Mouse (Mus musculus) heart, adult 8-10 months (tissue): ENCODE data around the gene Eng. TPM values are rescaled to one million over a fixed set of nuclear protein-coding genes. Genes with fewer than 3 reads are reported as not detected.

Experiments used
- DNase-seq: peaks from one replicate; pipeline ENCODE4 v3.0.0; 2022; ENCODE audit warnings: low spot score
- total RNA-seq, 4 experiments: library from RNA; stranded (reverse); gene quantifications; 2 replicates each; pipeline ENCODE4 v1.2.4; 2022

Eng gene
- total RNA-seq, 4 experiments from 2014 or later, result 111 to 143 (median 126) TPM

DNA sequence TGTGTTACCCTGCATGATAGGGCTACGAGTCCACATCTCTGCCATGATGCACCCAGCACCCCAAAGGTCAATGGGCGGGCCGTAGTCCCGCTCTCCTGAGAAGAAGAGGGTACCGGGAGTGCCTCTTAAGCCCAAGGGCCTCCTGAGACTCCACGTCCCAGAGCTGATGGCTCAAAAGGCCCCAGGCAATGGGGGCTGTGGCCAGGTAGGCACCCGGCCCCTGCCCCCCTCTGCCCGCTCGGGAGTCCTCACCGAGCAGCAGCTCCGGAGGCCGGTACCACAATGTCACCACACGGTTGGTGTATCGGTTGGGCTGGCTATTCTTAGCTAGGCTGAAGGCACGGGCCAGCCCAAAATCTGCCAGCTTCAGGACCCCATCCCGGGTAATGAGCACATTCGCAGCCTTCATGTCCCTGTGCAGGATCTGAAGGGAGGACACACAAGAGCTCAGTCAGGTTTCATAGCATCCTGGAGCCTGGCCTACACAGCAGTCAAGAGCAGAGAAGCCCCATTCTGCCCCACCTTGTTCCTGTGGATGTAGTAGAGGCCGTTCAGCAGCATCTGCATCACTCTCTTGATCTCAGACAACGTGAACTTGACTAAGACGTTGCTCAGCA lies 63.2 kb downstream of the Eng start:
- DNase-seq, result no peak

DNA sequence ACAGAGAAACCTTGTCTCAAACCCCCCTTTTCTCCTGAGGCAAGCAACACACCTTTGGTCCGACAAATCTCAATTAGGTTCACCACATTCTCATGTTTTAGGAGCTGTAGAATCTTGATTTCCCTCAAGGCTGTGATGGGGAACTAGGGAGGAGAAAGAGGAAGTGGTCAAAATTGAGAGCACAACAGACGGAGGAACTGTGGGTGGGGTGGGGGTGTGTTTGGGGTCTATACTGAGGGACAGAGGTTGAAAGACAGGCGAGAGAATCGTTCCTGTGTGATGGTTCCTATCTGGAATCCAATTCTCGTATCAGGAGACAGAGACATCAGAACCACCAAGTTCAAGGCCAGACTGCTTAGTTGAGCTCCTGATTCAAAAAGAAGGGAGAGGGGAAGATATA lies 64.0 kb downstream of the Eng start:
- no peak for DNase-seq

DNA sequence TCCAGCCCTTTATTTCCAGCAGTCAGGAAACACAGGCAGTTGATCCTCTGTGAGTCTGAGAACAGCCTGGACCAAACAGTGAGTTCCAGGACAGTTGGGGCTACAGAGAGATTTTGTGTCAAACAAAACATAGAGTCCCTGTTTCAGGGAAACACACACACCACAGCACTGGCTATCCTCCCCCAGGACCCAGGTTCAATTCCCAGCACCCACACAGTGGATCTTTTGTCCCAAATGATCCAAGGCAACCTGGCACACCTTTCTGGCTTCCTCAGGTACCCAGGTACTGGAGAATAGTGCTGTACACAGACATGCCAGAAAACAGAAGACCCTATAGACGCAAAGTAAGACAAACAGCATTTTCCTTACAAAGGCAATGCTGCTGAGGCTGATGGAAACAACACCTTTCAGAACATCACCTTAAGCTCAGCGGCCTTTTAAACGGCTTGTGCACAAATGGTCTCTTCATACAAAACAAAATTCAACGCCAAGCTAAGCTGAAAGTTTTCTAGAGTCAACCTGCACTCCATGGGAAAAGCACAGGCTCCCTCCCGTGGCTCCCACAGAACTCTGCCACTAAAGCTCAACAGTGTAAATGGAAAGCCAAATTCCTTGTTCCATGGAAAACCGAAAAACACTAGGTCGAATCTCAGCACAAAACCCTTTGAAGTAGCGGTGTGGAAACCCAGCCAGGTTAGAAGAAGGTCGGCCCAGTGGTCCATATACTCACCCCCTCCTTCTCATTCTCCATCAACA lies 65.1 kb downstream of the Eng start:
- no peak for DNase-seq

DNA sequence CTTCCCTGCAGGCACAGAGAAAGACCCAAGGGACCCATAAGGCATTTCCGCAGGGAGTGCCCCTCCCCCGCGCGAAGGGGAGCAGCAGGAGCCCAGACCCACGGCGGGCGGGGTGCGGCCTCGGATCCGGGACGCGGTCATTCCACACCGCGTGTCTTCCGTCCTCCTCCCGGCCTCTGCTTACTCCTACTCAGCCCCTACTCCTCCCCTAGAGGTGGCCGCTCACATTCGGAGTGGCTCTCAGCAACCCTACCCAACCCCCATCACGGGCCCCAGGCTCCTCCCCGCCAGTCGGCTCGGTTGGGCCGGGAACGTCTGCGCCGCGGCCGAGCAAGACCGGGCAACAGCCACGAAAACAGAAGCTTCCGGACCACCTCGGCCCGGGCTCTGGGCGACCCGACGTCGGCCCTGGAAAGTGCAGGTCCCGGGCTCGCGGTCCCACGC lies 65.7 kb downstream of the Eng start:
- DNase-seq, result peak; percentile 84

DNA sequence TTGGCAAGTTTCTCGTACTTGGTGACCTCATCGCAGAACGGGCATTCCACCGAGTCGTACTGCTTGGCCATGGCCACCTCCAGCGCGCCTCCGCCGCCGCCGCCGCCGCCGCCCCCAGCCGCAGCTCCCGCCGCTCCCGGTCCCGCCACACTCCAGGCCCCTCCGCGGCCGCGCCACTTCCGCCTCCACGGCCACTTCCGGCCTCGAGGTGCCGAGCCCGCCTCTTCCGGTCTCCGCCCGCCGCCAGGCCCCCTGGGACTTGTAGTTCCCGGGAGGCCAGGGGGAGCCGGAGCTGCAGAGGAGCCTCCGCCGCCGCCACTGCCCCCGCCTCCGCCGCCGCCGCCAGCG lies 66.2 kb downstream of the Eng start:
- peak; percentile 93 for DNase-seq

DNA sequence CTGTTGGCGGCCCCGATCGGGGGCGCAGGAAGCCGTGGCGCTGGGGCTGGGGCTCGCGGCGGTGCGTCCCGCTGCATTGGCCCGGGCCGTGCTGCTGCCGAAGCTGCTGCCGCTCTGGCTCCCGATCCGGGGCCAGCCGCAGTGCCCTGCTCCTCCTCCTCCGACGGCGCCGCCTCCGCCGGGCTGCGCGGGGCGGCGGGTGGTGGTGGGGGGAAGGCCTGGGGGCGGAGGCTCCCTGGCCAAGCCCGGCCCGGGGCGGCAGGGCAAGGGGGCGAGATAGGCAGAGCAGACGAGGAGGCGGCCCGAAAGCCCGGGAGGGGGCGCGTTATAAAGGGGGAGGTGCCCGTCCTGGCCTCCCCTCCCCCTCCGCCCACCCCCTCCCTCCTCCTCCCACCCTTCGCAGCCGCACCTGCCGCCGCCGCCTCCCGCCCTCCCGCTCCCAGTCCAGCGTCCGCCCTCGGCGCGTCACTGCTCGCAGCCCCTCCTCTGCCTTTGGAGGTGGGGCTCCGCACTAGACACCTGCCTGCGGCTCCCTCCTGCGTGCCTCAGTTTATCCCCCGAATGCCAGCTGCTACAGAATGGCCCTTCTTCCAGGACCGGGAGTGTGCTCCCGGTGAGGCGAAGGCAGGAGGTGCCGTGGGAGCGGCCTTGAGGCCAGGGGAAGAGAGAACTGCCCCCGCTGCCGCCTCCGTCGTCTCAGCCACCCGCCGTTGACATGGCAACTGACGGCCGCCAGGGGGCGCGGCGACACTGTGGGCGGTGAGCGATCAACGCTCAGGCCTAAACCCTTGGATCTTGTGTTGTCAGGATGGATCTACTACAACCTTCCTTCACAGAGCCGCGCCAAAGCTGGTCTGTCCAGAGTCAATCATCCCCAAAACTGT lies 66.8 kb downstream of the Eng start, which contains the start of gene Cdk9:
Gene Cdk9 (minus strand): TSS at position 143 of the 884 bp plus-strand sequence.
- DNase-seq, result peak; percentile 92

DNA sequence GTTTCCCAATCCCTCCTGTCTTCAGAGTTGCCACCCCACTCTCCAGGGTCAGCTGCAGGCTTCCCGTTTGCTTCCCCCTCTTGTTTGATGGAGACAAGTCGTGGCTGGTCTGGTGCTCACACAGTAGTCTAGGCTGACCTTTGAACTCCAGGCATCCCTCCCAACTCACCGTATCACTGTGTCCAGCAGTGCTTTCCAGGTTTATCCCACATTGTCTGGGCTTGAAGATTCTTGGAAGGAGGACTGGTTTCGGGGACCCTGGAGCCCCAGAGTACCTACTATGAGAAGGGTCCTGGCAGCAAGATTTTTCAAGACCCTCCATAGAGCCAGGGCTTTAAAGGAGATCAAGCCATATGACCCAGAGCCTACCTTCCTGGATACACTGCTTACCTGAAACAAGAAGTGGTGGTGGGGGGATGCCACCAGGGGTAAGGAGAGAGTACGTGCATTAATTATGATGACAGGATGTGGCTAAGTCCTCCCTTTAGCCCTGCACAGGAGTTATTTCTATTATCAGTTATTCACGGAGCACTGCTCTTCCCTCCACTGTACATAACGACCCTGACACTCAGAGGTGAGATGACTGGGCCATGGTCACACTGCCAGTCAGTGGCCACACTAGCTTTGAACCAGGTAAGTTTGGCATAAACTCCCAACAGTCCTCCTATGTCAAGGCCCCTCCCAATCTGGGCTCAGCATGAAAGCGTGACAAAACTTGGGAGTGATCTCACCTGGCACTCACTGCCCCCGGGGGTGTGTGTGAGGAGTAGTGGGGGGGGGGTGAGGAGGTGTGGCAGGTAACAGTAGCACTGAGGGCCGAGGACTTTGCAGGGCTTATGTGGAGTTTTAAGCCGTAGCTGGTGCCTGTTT lies 68.0 kb downstream of the Eng start:
- no peak for DNase-seq

DNA sequence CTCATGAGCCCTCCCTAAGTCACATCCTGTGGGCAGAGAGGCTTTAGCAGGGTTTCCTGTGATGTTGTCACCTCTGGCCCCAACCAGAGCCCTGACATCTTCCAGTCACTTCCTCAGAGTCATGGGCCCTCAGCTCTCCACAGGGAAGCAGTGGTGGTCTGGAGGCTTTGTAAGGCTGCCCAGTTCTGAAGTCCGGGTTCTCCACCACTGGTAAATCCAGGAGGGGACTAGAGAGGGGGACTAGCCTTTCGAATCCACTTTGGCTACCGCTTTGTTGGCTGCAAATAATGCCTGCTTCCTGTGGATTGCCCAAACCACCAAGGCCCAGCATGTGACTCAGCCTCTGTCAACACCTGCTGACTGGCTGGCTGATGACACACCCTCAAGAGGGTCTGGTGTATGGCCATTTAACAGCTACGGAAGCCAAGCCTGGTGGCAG lies 68.6 kb downstream of the Eng start:
- DNase-seq, result no peak

DNA sequence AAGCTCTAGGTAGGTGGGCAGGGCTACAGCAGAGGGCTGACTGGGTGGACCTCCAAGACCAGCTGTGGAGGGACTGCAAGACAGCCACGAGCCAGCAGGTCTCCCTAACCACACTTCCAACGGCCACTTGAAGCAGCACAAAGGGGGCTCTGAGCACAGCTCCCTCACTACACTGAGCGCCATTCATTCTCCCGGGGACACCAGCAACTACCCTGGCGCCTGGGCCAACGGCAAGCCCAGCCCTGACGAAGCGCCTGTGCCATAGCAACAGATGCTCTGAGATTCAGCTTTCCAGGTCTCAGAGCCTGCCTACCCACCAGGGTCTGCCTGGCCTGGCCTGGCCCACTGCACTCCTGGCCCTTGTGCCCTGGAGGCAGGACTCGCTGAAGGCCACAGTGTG lies 72.4 kb downstream of the Eng start:
- DNase-seq, result no peak

DNA sequence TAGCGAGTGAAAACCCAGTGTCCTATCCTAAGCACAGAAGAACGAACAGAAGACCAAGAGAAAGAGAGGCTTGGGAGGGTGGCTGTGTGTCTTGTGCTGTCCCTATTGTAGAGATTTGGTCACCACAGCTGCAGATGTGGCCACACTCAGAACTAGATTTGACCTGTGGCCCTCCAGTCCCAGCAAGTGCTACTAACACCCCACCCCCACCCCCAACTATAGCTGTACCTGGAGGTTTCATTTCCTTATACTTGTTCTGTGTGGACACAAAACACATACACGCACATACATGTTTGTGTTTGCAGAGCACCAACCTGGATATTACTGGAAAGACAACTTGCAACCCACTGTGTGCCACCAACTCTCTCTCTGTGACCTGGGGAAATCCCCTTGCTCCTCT lies 73.7 kb downstream of the Eng start:
- no peak for DNase-seq

DNA sequence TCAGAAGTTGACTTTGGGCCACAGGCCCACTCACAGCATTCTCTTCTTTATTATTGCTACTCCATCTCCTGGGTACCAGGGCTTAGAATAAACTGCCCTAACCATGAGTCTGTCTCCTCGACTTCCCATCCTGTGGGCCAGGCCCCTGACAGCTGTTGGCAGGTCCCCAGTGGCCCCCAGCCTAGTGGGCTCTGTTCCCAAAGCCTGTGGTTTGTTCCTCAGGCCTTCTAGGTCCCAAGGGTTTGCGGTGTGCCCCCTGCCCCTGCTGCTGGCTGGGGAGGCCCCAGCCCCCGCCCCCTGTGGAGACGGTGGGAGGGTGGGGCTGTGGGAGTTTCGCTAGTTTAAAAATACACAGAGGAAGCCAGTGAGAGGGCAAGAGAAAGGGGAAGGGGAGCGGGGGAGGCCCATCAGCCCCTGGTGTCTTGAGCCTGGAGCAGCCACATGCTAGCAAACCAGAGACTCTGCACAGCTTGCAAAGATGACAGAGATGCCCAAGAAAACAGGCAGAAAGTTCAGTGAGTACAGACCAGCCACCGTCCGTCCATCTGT lies 74.4 kb downstream of the Eng start, which contains the start of gene Sh2d3c:
Gene Sh2d3c (plus strand): TSS at position 375 of the 549 bp plus-strand sequence.
- no peak for DNase-seq

DNA sequence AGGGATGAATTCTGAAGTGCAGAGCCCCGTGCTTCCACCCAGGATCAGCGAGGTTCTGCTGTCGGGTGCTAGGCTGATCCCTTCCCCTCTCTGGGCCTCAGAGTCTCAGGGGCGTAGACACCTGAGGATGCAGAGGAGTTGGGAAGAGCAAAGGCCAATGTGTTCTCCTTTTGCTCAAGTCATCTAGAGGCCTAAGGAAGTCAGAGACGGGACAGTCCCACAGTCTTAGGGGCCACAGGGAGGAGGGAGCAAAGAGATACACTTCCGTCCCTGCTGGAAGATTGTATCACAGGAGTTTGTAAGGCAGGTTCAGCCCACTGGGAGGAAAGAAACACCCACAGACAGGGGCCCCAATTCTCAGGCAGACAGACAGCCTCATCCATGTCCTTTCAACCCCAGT lies 75.7 kb downstream of the Eng start:
- no peak for DNase-seq

DNA sequence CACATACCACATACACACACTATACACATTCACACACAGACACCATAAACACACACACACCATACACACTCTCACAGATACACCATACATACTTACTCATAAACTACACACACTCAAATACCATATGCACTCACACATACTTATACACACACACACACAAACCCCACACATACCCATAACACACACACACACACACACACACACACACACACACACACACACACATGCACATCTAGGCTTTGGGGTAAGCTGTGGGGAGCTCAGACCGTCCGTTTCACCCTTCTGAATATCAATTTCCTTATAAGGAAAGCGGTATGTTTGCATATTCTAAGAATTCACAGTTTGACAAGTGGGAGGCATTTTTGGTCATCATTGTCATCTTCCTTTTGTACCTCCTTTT lies 76.2 kb downstream of the Eng start:
- DNase-seq, result no peak

DNA sequence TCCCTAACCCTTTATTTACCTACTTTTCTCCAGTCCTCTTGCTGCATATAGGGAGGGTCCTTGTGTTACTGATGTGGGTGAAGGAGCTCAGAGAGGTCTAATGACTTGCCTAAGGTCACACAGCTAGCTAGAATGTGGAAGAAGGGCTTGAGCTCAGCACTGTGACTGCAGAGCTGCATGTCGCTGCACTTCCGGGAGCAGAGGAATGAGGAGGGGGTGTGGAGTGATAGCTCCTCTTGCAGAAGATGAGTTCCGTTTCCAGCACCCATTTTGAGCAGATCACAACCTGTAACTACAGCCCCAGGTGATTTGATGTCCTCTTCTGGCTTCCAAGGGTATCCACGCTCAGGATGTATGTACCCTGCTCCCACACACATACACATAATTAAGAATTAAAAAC lies 77.8 kb downstream of the Eng start:
- DNase-seq, result no peak

DNA sequence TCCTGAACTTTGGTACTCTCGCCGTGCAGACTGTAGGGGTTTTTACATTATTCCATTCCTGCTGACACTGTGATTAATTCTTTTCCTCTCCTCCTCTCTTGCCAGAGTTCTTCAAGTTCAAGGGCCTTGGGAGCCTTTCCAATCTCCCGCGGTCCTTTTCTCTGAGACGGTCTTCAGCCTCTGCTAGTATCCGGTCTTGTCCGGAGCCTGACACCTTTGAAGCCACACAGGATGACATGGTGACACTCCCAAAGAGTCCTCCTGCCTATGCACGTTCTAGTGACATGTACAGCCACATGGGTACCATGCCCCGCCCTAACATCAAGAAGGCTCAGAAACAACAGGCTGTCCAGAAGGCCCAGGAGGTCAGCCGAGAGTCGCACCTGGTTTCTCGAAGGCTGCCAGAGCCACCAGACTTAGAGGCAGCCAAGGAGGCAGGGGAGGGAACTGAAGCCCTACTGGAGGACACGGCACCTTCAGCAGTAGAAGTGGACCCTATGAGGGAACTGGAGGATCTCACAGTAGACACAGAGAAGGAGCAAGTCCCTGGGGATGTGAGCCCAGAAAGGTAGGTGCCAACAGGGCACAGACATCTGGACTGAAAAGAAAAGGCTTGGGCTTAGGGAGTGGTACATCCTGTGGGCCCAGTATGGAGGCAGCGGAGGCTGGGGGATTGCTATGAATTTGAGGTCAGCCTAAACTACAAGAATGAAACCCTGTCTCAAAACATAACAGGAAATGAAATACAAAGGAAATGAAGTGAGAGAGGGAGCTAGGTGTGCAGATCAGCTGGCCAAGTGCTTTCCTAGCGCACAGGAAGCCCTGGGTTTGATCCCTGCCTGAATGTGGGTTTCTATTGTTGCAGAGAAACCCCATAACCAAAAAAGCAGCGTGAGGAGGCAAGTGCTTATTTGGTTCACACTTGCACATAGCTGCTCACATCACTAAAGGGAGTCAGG lies 78.7 kb downstream of the Eng start:
- no peak for DNase-seq

DNA sequence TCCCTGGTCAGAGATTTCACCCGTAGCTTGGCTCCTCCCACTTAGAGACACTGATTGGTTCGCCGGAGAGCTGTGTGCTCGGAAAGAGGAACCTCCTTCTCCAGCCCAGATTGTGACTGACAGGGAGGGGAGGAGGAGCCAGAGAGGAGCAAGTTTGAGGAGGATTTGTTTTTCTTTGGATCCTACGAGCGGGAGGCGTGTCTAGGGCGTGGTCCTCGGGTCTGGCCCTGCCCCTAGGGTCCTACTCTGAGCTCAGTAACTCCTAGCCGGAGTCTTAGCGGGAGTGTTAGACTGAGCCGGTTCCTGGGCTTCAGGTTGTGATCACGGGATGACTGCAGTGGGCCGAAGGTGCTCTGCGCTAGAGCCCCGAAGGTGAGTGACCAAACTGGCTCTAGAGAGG lies 81.0 kb downstream of the Eng start:
- peak; percentile 97 for DNase-seq

DNA sequence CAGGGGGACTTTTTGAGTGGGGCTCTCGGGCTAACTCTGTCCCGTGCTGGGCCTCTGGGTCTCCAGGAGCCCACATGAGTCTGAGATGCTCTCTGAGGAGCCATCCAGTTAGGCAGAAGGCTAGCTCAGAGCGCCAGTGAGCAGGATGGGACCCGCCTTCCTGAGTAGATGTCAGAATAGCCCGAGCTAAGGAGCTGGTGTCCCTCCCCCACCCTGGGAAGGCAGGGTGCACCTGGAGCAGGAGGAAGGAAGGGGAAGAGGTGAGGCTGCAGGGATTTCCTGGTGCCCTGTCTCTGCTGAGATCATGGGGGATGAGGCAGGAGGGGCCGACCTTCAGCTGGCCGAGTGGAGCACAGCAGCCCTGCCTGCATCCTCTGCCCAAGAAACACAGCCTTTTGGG lies 82.1 kb downstream of the Eng start:
- DNase-seq, result peak; percentile 85

DNA sequence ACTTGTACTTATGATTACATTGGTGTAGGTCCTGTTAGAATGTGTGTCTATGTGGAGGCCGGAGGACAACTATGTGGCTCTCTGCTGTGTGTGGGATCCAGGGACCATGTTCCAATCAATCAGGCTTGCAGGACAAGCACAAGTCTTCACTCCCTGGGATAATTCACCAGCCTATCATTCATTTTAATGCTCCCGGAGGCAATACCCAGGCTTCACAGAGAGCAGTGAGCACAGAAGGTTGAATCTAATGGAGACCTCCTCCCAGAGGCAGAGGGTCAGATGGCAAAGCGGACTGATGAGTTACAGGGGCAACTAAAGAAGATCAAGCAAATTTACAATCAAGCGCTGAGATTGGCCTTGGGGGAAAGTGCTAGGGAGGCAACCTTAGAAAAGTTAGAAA lies 83.2 kb downstream of the Eng start:
- no peak for DNase-seq

DNA sequence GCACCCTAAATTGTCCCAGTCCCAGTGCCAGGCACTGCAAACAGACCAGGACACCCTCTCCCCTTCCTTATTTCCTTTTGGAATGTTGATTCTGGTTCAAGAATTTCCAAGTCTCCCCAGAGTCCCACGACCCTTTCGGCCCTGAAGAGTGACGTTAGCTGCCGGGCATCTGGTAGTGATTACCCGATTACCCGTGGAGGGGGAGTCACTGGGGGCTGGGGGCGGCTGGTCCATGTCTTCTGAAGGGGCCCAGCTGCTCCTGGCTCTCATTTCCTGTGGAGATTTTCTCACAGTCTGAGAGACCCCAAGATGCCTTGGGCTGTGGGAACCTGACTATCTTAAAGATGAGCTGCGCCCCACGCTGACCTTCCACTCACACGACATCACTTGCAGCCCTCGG lies 84.5 kb downstream of the Eng start:
- DNase-seq, result no peak

DNA sequence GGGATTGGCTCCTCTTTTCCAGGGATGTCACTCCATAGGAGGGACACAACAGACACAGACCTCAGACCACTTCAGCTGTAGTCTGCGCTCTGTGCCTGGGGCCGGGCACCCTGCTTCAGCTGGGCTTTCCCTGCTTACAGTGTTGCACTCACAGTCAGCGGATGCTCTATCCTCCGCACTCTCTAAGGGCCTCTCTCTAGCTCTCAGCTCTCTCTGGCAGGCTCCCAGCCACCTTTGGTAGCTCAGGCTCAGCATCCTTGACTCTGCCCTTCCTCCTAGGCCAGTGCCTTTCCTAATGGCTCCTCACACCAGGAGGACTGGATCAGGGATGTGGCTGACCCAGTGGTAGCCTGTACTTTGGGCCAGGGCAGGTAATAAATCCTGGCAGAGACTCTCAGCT lies 85.5 kb downstream of the Eng start:
- DNase-seq, result no peak
